Mouse (Mus musculus) C2C12 (cell line): ENCODE measurements around the gene Gpr156. TPM values are rescaled to one million over a fixed set of nuclear protein-coding genes. Genes with fewer than 3 reads are reported as not detected.

Experiments
- H3K27me3 ChIP-seq: one replicate; pipeline ENCODE4 v1.6.1; 2011; ENCODE audit not compliant: control insufficient read depth, insufficient read depth, insufficient read length
- H3K36me3 ChIP-seq: one replicate; pipeline ENCODE4 v1.6.1; 2011; ENCODE audit not compliant: control insufficient read depth, insufficient read depth
- H3K4me3 ChIP-seq: one replicate; pipeline ENCODE4 v1.5.1; 2011; ENCODE audit warnings: mild to moderate bottlenecking, control low read depth; ENCODE audit not compliant: poor library complexity, insufficient read depth, severe bottlenecking
- H3K79me2 ChIP-seq: one replicate; pipeline ENCODE4 v1.6.1; 2011; ENCODE audit not compliant: control insufficient read depth, insufficient read depth
- H3K79me3 ChIP-seq: one replicate; pipeline ENCODE4 v1.6.1; 2011; ENCODE audit warnings: low read depth, control low read depth
- H3ac ChIP-seq: one replicate; pipeline ENCODE3; 2011; ENCODE audit warnings: low read depth; ENCODE audit not compliant: control insufficient read depth, insufficient read length
- CEBPB ChIP-seq: IDR thresholded peaks from one replicate; pipeline ENCODE4 v1.6.1; 2011; ENCODE audit warnings: low read depth, mild to moderate bottlenecking, control low read depth, moderate library complexity
- CTCF ChIP-seq: IDR thresholded peaks from one replicate; pipeline ENCODE4 v1.5.1; 2011; ENCODE audit not compliant: control insufficient read depth, insufficient read depth, insufficient read length
- FOSL1 ChIP-seq: IDR thresholded peaks from one replicate; pipeline ENCODE4 v1.8.0; 2011; ENCODE audit warnings: mild to moderate bottlenecking, low read length; ENCODE audit not compliant: poor library complexity, insufficient read depth, severe bottlenecking
- MAX ChIP-seq: IDR thresholded peaks from one replicate; pipeline ENCODE4 v1.6.1; 2011; ENCODE audit warnings: mild to moderate bottlenecking, control low read depth
- MYOD1 ChIP-seq: IDR thresholded peaks from one replicate; pipeline ENCODE4 v1.6.1; 2011; ENCODE audit warnings: low read depth; ENCODE audit not compliant: control insufficient read depth, insufficient read length
- MYOG ChIP-seq: IDR thresholded peaks from one replicate; pipeline ENCODE4 v1.6.1; 2011; ENCODE audit not compliant: control insufficient read depth, insufficient read length; ENCODE audit errors: extremely low read depth
- USF1 ChIP-seq: IDR thresholded peaks from one replicate; pipeline ENCODE4 v1.6.1; 2011; ENCODE audit warnings: low read depth, mild to moderate bottlenecking, control low read depth, moderate library complexity
- polyA plus RNA-seq: library from polyadenylated mRNA; unstranded; fragments of >200 nt; fragmentation: generic; extraction: Trizol; gene quantifications from one replicate; pipeline ENCODE4 v1.2.1, GENCODE M21; 2012; ENCODE audit warnings: missing spikeins

Gene Gpr156
- polyA plus RNA-seq, 1 experiment: 0.02 TPM

DNA sequence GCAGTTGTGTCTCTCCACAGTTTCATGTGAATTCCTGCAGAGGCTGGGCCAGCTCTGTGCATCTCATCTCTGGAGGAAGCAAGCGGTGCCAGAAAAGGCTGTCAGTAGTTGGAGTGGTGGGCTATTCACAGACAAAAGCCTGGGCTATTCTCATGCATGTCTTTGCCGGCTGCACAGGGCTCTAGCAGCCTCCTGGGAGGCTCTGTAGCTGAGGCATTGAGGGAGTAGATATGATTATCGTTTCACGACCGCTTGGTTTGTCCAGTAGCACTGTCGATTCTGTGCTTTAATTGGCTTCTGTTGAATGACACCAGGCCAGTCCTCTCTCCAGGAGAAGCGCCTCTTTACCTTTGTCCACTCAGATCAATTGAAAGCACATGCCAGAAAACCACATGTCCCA lies 9.8 kb downstream of the Gpr156 start:
- Histone ChIP-seq H3K79me2 (no peaks in the 10 kb centered on the region), H3ac (no peak overlapping the region), H3K4me3 (no peak overlapping the region), H3K79me3 (no peaks in the 10 kb centered on the region), H3K36me3 (no peaks in the 10 kb centered on the region), H3K27me3 (peaks cover 3% of the 10 kb centered on the region)
- no peak for TF ChIP-seq FOSL1
- no peak for TF ChIP-seq USF1
- TF ChIP-seq MYOG: no peak
- no peak for TF ChIP-seq CEBPB
- no peak for TF ChIP-seq CTCF
- no peak for TF ChIP-seq MYOD1
- no peak for TF ChIP-seq MAX

GRCm38 (mm10) chr16:37927117-37927516 lies 10.8 kb downstream of the Gpr156 start:
- Histone ChIP-seq H3K4me3 (no peak overlapping the region), H3K36me3 (no peaks in the 10 kb centered on the region), H3K27me3 (peaks cover 3% of the 10 kb centered on the region), H3K79me3 (no peaks in the 10 kb centered on the region), H3K79me2 (no peaks in the 10 kb centered on the region), H3ac (no peak overlapping the region)
- no peak for TF ChIP-seq USF1
- TF ChIP-seq MYOG: no peak
- TF ChIP-seq MYOD1: no peak
- TF ChIP-seq FOSL1: no peak
- no peak for TF ChIP-seq MAX
- no peak for TF ChIP-seq CTCF
- no peak for TF ChIP-seq CEBPB

- Histone ChIP-seq H3ac (no peak overlapping the region), H3K79me3 (no peaks in the 10 kb centered on the region), H3K36me3 (no peaks in the 10 kb centered on the region), H3K4me3 (no peak overlapping the region), H3K79me2 (no peaks in the 10 kb centered on the region), H3K27me3 (no peaks in the 10 kb centered on the region)
- no peak for TF ChIP-seq MYOD1
- TF ChIP-seq FOSL1: no peak
- TF ChIP-seq USF1: no peak
- TF ChIP-seq CTCF: no peak
- no peak for TF ChIP-seq CEBPB
- TF ChIP-seq MAX: no peak
- TF ChIP-seq MYOG: no peak
Measured at GRCm38 (mm10) chr16:37929006-37929405, 12.7 kb downstream of the Gpr156 start.

DNA sequence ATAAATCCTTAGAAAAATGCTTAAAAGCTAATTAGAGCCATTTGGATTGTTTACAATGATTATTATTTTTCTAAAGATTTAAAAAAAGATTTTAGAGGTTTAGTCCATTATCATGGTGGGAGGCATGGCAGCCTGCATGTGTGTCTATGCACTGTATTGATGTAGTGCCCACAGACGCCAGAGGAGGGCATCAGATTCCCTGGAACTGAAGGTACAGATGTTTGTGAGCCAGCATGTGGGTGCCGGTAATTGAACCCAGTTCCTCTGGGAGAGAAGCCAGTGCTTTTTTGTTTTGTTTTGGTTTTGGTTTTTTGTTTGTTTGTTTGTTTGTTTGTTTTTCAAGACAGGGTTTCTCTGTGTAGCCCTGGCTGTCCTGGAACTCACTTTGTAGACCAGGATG lies 13.3 kb downstream of the Gpr156 start:
- Histone ChIP-seq H3K79me2 (no peaks in the 10 kb centered on the region), H3K36me3 (no peaks in the 10 kb centered on the region), H3K27me3 (no peaks in the 10 kb centered on the region), H3K4me3 (no peak overlapping the region), H3K79me3 (no peaks in the 10 kb centered on the region), H3ac (no peak overlapping the region)
- TF ChIP-seq MAX (no peak), FOSL1 (no peak), CEBPB (no peak)

GRCm38 (mm10) chr16:37934932-37935331 lies 18.6 kb downstream of the Gpr156 start:
- H3K79me2 ChIP-seq: no peaks in the 10 kb centered on the region
- no peaks in the 10 kb centered on the region for H3K79me3 ChIP-seq
- no peak overlapping the region for H3ac ChIP-seq
- no peaks in the 10 kb centered on the region for H3K36me3 ChIP-seq
- H3K4me3 ChIP-seq: no peak overlapping the region
- H3K27me3 ChIP-seq: no peaks in the 10 kb centered on the region
- no peak for TF ChIP-seq MYOG
- no peak for TF ChIP-seq MYOD1
- no peak for TF ChIP-seq CEBPB
- TF ChIP-seq USF1: no peak
- TF ChIP-seq MAX: no peak
- no peak for TF ChIP-seq FOSL1
- TF ChIP-seq CTCF: no peak

DNA sequence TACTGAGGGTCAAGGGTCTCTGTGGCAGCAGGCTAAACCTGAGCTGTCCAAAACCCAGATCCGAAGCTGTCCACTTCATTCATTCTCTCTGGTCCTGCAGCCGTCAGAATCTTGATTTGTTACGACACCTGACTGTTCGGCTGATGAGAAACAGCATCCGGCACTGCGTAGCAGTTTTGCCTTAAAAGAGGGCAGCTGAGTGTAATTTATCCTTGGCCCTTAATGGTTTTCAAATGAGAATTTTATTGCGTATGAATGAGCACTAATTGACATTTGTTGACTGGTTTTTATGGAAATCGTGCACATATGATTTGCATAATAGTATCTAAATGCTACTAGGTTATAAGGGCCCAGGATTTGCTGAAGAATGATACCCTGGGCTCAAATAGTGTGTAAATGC lies 21.0 kb downstream of the Gpr156 start:
- no peak overlapping the region for H3K4me3 ChIP-seq
- H3K79me3 ChIP-seq: no peaks in the 10 kb centered on the region
- no peaks in the 10 kb centered on the region for H3K36me3 ChIP-seq
- H3K27me3 ChIP-seq: no peaks in the 10 kb centered on the region
- H3K79me2 ChIP-seq: no peaks in the 10 kb centered on the region
- no peak overlapping the region for H3ac ChIP-seq
- no peak for TF ChIP-seq MAX
- no peak for TF ChIP-seq USF1
- TF ChIP-seq CTCF: no peak
- no peak for TF ChIP-seq MYOD1
- no peak for TF ChIP-seq MYOG
- TF ChIP-seq CEBPB: no peak
- TF ChIP-seq FOSL1: no peak
